In the genomic region with DNA sequence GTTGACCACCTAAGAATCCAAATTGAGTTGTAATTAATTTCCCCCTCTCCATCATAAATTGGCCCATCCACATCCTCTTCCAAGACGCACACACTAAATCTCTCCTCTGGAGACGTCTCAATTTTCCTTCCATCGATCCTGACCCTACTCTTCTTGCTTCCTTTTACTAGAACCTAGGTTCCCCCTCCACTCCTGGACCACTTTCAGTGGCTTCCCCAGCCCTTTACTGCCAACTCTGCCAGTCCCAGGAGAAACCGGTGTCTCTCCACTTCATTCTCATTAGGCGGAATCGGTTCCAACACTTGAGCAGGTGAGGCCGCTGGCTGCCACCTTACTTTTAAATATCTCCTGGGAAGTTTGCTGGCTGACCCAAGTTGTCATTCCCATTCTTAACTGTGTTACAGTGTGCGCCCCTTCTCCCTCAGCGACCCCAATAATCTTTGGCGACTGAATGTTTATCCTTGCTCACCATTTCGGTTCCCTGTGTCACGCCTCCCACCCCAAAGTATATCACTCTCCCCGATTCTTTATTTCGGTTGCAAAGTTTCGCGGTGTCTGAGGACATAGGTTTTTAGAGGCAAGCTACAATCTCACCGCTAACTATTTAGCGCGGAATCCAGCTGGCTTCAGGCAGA, we compare ENCODE assay signal across 18 mouse cellular contexts. TPM values are rescaled to one million over a fixed set of nuclear protein-coding genes. Genes with fewer than 3 reads are reported as not detected.
DNase-seq lines count a peak whose midpoint lies in the region; ATAC-seq and TF ChIP-seq lines count a peak whose summit lies in the region.
"Had no signal": no experiment of that assay in that cellular context is flagged by ENCODE, and none has a peak within 500 bp of the region (broad histone marks: within the 10 kb centered on the region; RNA-seq: fewer than 3 reads in every experiment).

No protein-coding gene starts in this region.

- peaks cover 80% of the 10 kb centered on the region for H3K27me3 ChIP-seq in forebrain, postnatal 0 days (ENCODE audit: insufficient read depth, low read length)
- peaks cover 89% of the 10 kb centered on the region for H3K27me3 ChIP-seq in forebrain, embryonic 14.5 days (replicated peaks; ENCODE audit: control insufficient read depth, insufficient read depth, low read length)
- H3K27me3 ChIP-seq in lung, postnatal 0 days (replicated peaks; ENCODE audit: insufficient read depth, low read length) = peaks cover 92% of the 10 kb centered on the region
- H3K27me3 ChIP-seq in hindbrain, embryonic 14.5 days (ENCODE audit: control insufficient read depth, insufficient read depth, low read length) = peaks cover 89% of the 10 kb centered on the region

- no peak for TF ChIP-seq EP300 in lung, postnatal 0 days (IDR thresholded peaks at IDR 0.05)

- DNase-seq in forebrain, postnatal 0 days = peak; percentile 35
- no peak for DNase-seq in forebrain, embryonic 14.5 days (ENCODE audit: low spot score)
- DNase-seq in lung, postnatal 0 days (ENCODE audit: low spot score) = no peak
- DNase-seq in lung, postnatal 36 days = no peak
- DNase-seq in hindbrain, embryonic 14.5 days (ENCODE audit: low spot score) = no peak
- DNase-seq in gastrocnemius, postnatal 4 days (ENCODE audit: low spot score in 2 of 2) = no peak
- no peak for DNase-seq in cerebellum, adult 8-10 months
- DNase-seq: adrenal gland, postnatal 25 days; B cell, adult 2 months; kidney, adult 11 months; layer of hippocampus, postnatal 36 days; right cerebral cortex, adult 18-20 months; thymus, postnatal 4 days had no signal

- H3K36me3 ChIP-seq in forebrain, postnatal 0 days (ENCODE audit: insufficient read depth) = no peaks in the 10 kb centered on the region
- H3K36me3 ChIP-seq in forebrain, embryonic 14.5 days (ENCODE audit: control insufficient read depth, insufficient read depth, low read length) = no peaks in the 10 kb centered on the region
- no peaks in the 10 kb centered on the region for H3K36me3 ChIP-seq in lung, postnatal 0 days (ENCODE audit: insufficient read depth, low read length)
- no peaks in the 10 kb centered on the region for H3K36me3 ChIP-seq in hindbrain, embryonic 14.5 days (replicated peaks; ENCODE audit: control insufficient read depth, insufficient read depth)
- H3K36me3 ChIP-seq: heart, embryonic 15.5 days; limb, embryonic 15.5 days; lung, embryonic 15.5 days had no signal

- H3K4me2 ChIP-seq in forebrain, postnatal 0 days (ENCODE audit: low read depth) = no peak overlapping the region
- H3K4me2 ChIP-seq in forebrain, embryonic 14.5 days (ENCODE audit: low read length) = no peak overlapping the region
- H3K4me2 ChIP-seq in lung, postnatal 0 days (replicated peaks; ENCODE audit: low read depth, low read length) = no peak overlapping the region
- H3K4me2 ChIP-seq in hindbrain, embryonic 14.5 days (replicated peaks) = peak overlapping the region; percentile 37; the same call in 1 of the 2 replicates
- H3K4me2 ChIP-seq: limb, embryonic 15.5 days; lung, embryonic 15.5 days had no signal

- TF ChIP-seq POLR2A in olfactory bulb, adult 2 months (IDR thresholded peaks at IDR 0.05; ENCODE audit: insufficient read depth, low read depth, low read length) = no peak

- no peak overlapping the region for H3K9ac ChIP-seq in forebrain, postnatal 0 days
- no peak overlapping the region for H3K9ac ChIP-seq in forebrain, embryonic 14.5 days (ENCODE audit: low read length)
- no peak overlapping the region for H3K9ac ChIP-seq in lung, postnatal 0 days (replicated peaks; ENCODE audit: low read depth)
- H3K9ac ChIP-seq in hindbrain, embryonic 14.5 days = 0 out of 2 replicates have a peak overlapping the region, but pooled peaks have one; percentile 9
- H3K9ac ChIP-seq: heart, embryonic 15.5 days; limb, embryonic 15.5 days; lung, embryonic 15.5 days had no signal

- WGBS in forebrain, postnatal 0 days = 2% methylated on average over 19 of the region's 19 CpGs
- 2% methylated on average over 19 of the region's 19 CpGs for WGBS in forebrain, embryonic 14.5 days
- 4% methylated on average over 19 of the region's 19 CpGs for WGBS in lung, postnatal 0 days
- 3% methylated on average over 19 of the region's 19 CpGs for WGBS in hindbrain, embryonic 14.5 days
- WGBS in olfactory bulb, adult 2 months = 5% methylated on average over 19 of the region's 19 CpGs

- H3K4me1 ChIP-seq in forebrain, postnatal 0 days (ENCODE audit: insufficient read depth) = no peaks in the 10 kb centered on the region
- H3K4me1 ChIP-seq in forebrain, embryonic 14.5 days (ENCODE audit: control insufficient read depth, insufficient read depth, low read length) = peaks cover 7% of the 10 kb centered on the region; the same call in 1 of the 2 replicates
- 0 out of 2 replicates have a peak, but pooled peaks cover 7% of the 10 kb centered on the region for H3K4me1 ChIP-seq in lung, postnatal 0 days (ENCODE audit: insufficient read depth, low read depth, low read length)
- peaks cover 8% of the 10 kb centered on the region; the same call in 1 of the 2 replicates for H3K4me1 ChIP-seq in hindbrain, embryonic 14.5 days (replicated peaks; ENCODE audit: control insufficient read depth, insufficient read depth, low read length)
- H3K4me1 ChIP-seq in olfactory bulb, adult 2 months (ENCODE audit: control insufficient read depth, insufficient read depth, low read length) = 0 out of 2 replicates have a peak, but pooled peaks cover 7% of the 10 kb centered on the region

- ATAC-seq in forebrain, postnatal 0 days = no peak
- no peak for ATAC-seq in forebrain, embryonic 14.5 days
- no peak for ATAC-seq in lung, postnatal 0 days
- no peak for ATAC-seq in hindbrain, embryonic 14.5 days (ENCODE audit: low FRiP score)

- no peak for TF ChIP-seq CTCF in forebrain, postnatal 0 days (IDR thresholded peaks at IDR 0.05; ENCODE audit: low read depth)
- TF ChIP-seq CTCF in lung, postnatal 0 days (IDR thresholded peaks at IDR 0.05) = no peak
- no peak for TF ChIP-seq CTCF in olfactory bulb, adult 2 months (IDR thresholded peaks at IDR 0.05; ENCODE audit: insufficient read depth, low read depth, low read length)

- no peak overlapping the region for H3K4me3 ChIP-seq in forebrain, postnatal 0 days (ENCODE audit: low read depth, low read length)
- no peak overlapping the region for H3K4me3 ChIP-seq in forebrain, embryonic 14.5 days (ENCODE audit: low read depth, low read length)
- 0 out of 2 replicates have a peak overlapping the region, but pooled peaks have one; percentile 2 for H3K4me3 ChIP-seq in lung, postnatal 0 days (ENCODE audit: low read depth, low read length)
- H3K4me3 ChIP-seq in hindbrain, embryonic 14.5 days (replicated peaks; ENCODE audit: low read length) = peak overlapping the region; percentile 13
- 0 out of 2 replicates have a peak overlapping the region, but pooled peaks have one; percentile 8 for H3K4me3 ChIP-seq in olfactory bulb, adult 2 months (ENCODE audit: insufficient read depth, low read depth, low read length)
- H3K4me3 ChIP-seq: heart, embryonic 15.5 days; limb, embryonic 15.5 days; lung, embryonic 15.5 days had no signal

- no peak overlapping the region for H3K27ac ChIP-seq in forebrain, postnatal 0 days (ENCODE audit: low read depth, low read length)
- no peak overlapping the region for H3K27ac ChIP-seq in forebrain, embryonic 14.5 days (ENCODE audit: low read depth, low read length)
- no peak overlapping the region for H3K27ac ChIP-seq in lung, postnatal 0 days (ENCODE audit: low read length)
- H3K27ac ChIP-seq in hindbrain, embryonic 14.5 days = peak overlapping the region; percentile 2; the same call in 1 of the 2 replicates
- H3K27ac ChIP-seq in olfactory bulb, adult 2 months (ENCODE audit: insufficient read depth, low read depth, low read length) = no peak overlapping the region
- H3K27ac ChIP-seq: heart, embryonic 15.5 days; limb, embryonic 15.5 days; lung, embryonic 15.5 days had no signal

- no peaks in the 10 kb centered on the region for H3K9me3 ChIP-seq in forebrain, postnatal 0 days (ENCODE audit: low read length)
- no peaks in the 10 kb centered on the region for H3K9me3 ChIP-seq in forebrain, embryonic 14.5 days (replicated peaks; ENCODE audit: control insufficient read depth, low read length)
- no peaks in the 10 kb centered on the region for H3K9me3 ChIP-seq in lung, postnatal 0 days (ENCODE audit: low read length)
- H3K9me3 ChIP-seq in hindbrain, embryonic 14.5 days (ENCODE audit: control insufficient read depth, low read length) = no peaks in the 10 kb centered on the region
- H3K9me3 ChIP-seq: heart, embryonic 15.5 days; limb, embryonic 15.5 days; lung, embryonic 15.5 days had no signal

RNA-seq across cellular contexts. Expression of gene Foxd3, which starts 3.4 kb away (rescaled TPM):
- total RNA-seq in forebrain, postnatal 0 days (2014; rRNA removed) = 0.81 and 1.2 TPM in 2 replicates
- polyA plus RNA-seq in forebrain, postnatal 0 days (2015; fragmentation: Nextera tagmentation; extraction: Ambion mirVana) = 0.11 and 0.36 TPM in 2 replicates
- 0.12 TPM in 1 of 2 replicates, not detected in the other for polyA plus RNA-seq in forebrain, embryonic 14.5 days (2014; fragmentation: Nextera tagmentation; extraction: Ambion mirVana)
- 0.05 TPM in 1 of 2 replicates, not detected in the other for polyA plus RNA-seq in lung, postnatal 0 days (2015; fragmentation: Nextera tagmentation; extraction: Ambion mirVana)
- polyA plus RNA-seq in hindbrain, embryonic 14.5 days (2014; fragmentation: Nextera tagmentation; extraction: Ambion mirVana) = 1.5 and 1.8 TPM in 2 replicates
- not detected in 2 replicates for polyA plus RNA-seq in olfactory bulb, adult 2 months (2012; ENCODE audit: insufficient read depth, insufficient read length, low replicate concordance, missing spikeins)
- total RNA-seq in gastrocnemius, postnatal 4 days (2021) = 10 to 100 TPM in 1 of 2 experiments, 1 to 10 TPM in 1; 9.9 to 11.5 TPM
- total RNA-seq: layer of hippocampus, postnatal 36 days had no signal
- polyA plus RNA-seq: heart, embryonic 15.5 days; testis, adult 2 months had no signal

Comparison
In these comparisons a context has a peak if more than half of its experiments do, and no peak if none do; other contexts are left out.
1. H3K4me3 ChIP-seq: peak in lung, postnatal 0 days (single experiment), hindbrain, embryonic 14.5 days (single experiment) and olfactory bulb, adult 2 months (single experiment); none in forebrain, postnatal 0 days (single experiment) and forebrain, embryonic 14.5 days (single experiment).